Mouse (Mus musculus) spleen, adult 2 months (tissue): ENCODE measurements at regions not wholly inside any gene's neighbourhood (a gene's known extent, or its start where the extent isn't known, plus 50 kb on each side); places are given as distances from the start of the nearest gene placed in this dataset.
A peak's percentile ranks its signal among the peaks of the same experiment; 100 is the strongest.

Experiments used
- CTCF ChIP-seq: fragments of 200-500 bp; IDR thresholded peaks from 2 replicates; pipeline ENCODE4 v1.5.1; 2011; ENCODE audit warnings: mild to moderate bottlenecking, inconsistent platforms; ENCODE audit not compliant: insufficient read depth, insufficient read length, insufficient replicate concordance; ENCODE audit errors: extremely low read depth
- POLR2A ChIP-seq: fragments of 200-500 bp; IDR thresholded peaks from 2 replicates; pipeline ENCODE4 v1.6.1; 2011; ENCODE audit warnings: low read depth, low read length, inconsistent platforms

DNA sequence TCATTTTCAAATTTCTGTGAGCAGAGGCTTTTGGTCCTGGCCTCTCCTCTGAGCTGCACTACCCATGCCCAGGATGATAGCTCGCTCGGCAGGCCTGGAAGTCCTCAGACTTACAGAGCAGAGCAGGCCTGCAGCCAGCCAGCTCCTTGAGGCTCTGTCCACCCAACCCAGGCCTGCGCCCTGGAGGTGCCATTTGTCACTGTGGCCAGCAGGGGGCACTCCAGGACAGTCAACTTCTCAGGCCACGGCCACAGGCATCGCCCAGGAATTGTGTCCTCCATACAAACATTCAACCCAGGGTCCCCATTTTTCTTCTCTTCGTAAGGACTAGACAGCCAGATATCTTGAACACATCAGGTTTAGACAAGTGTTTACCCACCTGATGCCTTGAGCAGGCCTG lies 53.9 kb upstream of the Dmrtb1 start:
- TF ChIP-seq CTCF (peak; percentile 98), POLR2A (no peak)
